Mouse (Mus musculus) liver (tissue): ENCODE data around the gene Tmprss11g.

Experiments
- DNase-seq: peaks from one replicate; pipeline ENCODE4 v3.0.0-alpha.2; 2020; ENCODE audit warnings: mixed read lengths

Gene Tmprss11g

GRCm38 (mm10) chr5:86518500-86518899 is at the start of gene Tmprss11g:
TSS of gene Tmprss11g (minus strand) at chr5:86518600.
- DNase-seq: no peak

DNA sequence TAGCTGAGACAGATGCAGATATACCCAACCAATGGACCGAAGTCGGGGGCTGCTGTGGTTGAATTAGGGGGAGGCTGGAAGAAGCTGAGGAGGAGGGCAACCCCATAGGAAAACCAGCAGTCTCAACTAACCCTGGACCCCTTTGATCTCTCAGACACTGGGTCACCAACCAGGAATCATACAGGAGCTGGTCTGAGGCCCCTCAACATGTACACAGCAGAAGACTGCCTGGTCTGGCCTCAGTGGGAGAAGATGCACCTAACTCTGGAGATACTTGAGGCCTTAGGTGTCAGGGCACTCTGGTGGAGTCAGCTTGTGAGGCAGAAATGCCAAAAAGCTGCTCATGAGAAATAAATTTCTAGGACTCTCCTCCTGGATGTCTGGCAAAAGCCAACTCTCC is 28.3 kb upstream of the Tmprss11g start:
- DNase-seq: no peak

GRCm38 (mm10) chr5:86540601-86541000 is 22.2 kb upstream of the Tmprss11g start:
- DNase-seq: no peak

DNA sequence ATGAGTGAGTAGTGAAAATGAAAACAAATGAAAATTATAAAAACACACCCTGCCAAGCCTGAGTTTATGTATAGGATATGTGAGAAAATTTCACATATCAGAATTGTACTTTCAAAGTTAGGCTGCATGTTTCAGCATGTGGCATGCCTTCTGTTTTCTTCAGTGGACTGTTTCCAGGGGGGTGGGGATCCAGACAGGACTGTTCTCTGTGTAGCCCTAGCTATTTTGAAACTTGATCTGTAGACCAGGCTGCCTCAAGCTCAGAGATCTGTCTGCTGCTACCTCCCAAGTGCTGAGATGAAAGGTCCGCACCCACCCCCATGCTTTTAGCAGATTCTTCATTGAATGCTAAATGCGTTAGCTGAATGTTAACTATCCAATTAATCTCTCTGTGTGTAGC is 10.3 kb upstream of the Tmprss11g start:
- DNase-seq: no peak

GRCm38 (mm10) chr5:86511538-86511937 is 6.9 kb downstream of the Tmprss11g start:
- no peak for DNase-seq

DNA sequence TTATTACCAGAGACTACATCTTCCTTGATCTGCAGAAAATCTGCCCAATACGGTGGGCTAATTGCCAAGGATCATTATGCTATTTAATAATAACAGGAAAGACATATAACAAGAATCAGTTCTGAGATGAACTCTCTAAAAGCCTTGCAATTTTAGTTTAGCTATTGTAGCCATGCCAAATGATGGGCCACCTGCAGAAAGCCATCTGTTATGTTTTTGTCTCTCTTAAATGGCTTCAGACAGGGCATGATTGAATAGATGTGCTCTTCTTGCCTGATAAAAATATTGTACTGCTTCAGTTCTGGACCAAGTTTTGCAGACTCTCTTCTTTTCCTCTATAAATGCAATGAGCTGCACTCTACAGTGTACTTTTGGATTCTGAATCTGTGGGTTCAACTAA is 24.9 kb downstream of the Tmprss11g start:
- DNase-seq: no peak

DNA sequence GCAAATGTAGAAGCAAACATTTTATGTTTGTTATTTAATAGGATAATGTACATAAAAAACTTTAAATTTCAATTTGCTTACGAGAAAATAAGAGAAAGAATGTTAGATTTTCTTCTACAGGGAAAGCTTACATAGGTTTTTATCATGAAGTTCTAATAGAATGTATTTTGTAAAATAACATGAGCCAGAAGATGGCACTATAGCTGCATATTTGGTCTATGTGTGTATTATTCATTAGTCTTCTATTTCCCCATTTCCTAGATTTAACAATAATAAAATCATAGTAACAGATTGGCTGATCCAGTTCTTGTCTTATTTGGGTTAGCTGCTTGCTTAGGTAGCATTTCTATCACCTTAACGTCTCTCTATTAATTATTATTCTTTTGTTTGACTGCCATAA is 35.8 kb downstream of the Tmprss11g start:
- DNase-seq: no peak

- DNase-seq: no peak
These were observed 36.4 kb downstream of the Tmprss11g start for GRCm38 (mm10) chr5:86482031-86482430.

- DNase-seq: no peak
These were observed 44.5 kb downstream of the Tmprss11g start for GRCm38 (mm10) chr5:86473859-86474258.

GRCm38 (mm10) chr5:86468890-86469289 is 49.5 kb downstream of the Tmprss11g start, which contains the start of gene Tmprss11a:
TSS of gene Tmprss11a (minus strand) at chr5:86468990.
- DNase-seq: no peak

DNA sequence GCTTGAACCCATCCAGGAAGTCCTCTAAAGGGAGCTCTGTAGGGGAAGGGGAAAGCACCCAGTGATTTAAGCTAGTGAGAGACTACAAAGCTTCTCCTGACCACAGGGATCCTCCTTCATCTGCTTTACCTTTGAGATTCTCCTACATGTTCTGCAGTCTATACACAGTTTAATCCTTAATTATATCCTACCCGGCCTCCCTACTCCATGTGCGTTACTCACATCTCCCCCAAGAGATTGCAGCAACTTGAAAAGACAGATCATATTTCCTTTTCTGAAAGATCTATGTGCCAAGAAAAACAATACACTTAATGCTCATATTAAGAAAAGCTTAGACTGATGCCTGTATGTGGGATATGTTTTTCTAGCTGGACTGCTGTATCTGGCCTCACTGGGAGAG is 79.1 kb downstream of the Tmprss11g start:
- DNase-seq: no peak

DNA sequence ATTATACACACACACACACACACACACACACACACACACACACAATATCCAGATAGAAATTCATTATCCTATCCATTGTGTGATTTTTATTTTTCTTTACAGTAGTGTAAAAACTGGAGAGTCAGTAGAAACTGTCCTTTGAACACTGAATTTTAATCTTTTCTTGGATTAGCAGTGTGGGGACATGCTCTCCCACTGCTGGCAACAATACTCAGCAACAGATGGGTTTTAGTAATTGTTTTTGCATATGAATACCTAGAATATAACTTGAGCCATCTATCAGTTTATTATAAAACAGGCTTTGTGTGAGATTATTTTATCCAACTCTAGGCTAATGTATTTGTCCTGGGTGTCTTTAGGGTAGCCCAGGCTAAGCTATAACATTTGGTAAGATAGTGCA is 79.9 kb downstream of the Tmprss11g start:
- DNase-seq: no peak
